Mouse (Mus musculus) ovary, adult 18-20 months (tissue): ENCODE data around the gene Aqp6.

Experiments used
- DNase-seq: peaks from one replicate; pipeline ENCODE4 v3.0.0; 2022; ENCODE audit warnings: low spot score, mixed read lengths

Gene Aqp6

DNA sequence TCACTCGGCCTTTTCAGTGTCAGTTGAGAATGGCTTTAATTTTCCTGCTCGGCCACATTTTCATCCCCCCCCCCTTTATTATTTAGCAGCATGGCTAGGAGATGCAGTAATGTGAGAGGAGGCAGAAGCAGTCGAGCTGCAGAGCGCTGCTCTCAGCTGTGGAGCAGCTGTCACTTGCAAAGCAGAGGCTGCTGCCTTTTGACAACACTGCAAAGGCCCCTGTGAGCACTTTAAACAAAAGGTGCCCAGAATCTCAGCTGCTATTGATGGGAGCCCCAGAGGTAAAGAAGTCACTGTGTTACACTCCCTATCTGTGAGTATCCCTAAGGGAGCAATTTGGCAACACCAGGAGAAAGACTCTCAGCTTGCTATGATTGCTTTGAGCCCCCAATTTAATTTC is 47.1 kb downstream of the Aqp6 start:
- DNase-seq, result no peak

DNA sequence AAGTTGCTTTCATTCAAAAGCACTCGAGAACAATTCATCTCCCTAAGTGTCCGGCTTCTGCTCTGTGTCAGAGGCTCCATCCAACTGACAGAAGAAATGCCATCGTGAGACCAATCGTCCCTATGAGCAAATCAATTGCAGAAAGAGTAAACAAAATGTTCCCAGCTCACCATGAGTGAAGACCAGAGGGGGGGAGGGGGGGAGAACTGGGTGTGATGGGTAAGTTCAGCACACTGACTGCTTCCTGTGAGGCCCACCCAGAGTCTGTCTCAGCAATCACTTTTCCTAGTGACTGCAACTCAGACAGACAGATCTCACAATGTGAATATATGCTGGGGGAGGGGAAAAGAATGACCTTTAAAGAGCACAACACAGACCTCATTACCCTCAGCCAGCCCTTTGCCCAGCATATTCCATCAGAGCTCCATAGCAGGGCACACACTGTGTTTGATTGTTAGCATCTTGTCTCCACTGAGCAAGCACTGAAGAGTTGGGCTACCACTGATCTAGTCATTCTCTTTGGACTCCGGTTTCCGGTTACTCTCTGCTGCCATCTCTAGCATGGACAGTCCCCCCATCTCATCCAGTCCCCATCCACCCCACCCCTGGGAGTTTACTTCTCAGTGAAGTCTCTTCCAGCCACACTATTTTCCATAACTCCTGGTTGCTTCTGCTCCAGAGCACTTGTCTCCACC is 48.0 kb downstream of the Aqp6 start:
- no peak for DNase-seq

DNA sequence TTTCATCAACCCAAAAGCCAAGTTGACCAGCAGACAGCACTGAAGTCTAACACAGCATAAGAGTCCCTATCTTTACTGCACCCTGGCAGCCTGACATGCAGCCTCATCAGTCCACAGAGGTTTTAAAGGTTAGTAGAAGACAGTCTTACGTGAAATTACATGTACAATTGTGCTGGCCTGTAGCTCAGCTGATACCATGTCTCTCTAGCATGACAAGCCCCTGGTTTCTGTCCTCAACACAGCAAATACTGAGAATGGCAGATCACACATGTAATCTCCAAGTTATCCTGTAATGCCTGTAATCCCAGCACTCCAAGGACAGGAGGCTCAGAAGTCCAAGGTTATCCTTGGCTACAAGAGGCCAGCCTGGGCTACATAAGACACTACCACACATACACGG is 49.1 kb downstream of the Aqp6 start:
- DNase-seq, result no peak

DNA sequence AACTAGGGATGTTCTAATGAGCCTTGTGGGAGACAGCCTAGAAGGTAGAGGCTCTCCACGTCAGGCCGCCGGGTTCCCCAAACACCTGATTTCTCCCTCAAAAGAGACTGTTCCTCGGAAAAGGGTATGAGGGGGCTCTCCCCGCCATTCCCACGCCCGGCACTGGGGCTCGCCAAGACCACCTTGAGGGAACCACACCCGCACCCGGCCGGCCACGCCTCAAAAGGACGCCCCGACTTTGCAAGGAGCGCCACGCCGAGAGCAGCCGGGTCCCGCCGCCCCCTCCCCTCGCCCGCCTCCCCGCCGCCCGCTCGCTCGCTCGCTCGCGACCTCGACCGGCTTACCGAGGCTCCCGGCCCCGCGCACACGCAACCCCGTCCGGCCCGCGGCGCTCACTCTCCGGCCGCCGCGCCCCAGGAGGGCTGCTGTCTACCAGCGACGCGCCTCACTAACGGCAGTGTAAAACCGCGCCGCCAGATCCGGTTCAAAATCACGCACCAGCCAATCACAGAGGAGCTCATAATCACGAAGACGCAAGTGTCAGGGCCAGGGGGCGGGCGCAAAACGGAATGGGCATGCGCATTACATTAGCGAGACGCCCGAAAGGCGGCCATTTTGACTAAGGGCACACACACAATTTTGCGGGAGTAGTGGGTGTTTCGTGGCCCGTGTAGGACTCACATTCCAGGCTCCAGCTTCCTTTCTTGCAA is 50.1 kb downstream of the Aqp6 start, which contains the start of gene Racgap1:
TSS of gene Racgap1 (minus strand) at position 494 of the 710 bp plus-strand sequence.
- DNase-seq, result peak; percentile 92

DNA sequence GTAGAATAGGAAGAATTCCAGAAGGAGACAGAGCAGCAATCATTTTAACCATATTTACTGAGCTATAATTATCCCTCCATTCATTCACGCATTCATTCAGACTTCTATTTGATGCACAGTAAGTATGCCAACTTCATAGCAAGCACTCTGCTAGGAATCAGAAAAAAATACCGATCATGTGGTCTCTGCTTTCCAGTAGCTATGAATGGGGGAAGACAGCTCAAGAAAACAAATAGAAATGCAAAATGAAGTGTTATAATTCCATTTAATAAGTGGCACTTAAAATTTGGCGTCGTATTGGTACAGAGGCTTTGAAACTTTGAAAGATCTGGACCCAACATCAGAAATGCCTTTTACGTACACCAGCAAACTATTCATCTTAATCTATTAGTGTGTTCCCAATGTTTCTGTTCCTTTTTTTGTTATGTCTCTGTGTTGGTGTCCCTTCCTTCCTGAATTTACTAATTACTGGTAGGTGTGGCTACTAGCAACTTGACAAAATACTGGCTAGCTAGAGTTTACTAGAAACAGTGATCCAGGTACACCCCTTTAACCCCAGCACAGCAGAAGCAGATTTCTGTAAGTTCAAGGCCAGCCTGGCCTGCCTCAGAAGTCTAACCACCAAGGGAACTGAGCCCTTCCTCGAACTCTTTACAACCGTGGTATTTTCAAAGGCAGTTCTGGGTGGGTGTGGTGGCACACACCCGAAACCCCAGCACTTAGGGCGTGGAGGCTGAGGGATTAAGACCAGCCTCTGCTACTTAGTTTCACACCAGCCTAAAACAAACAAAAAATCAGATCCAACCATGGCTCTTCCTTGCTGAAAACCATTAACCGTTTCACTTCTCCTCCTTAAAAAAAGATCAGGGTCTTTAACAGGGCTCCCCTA is 51.0 kb downstream of the Aqp6 start:
- no peak for DNase-seq

DNA sequence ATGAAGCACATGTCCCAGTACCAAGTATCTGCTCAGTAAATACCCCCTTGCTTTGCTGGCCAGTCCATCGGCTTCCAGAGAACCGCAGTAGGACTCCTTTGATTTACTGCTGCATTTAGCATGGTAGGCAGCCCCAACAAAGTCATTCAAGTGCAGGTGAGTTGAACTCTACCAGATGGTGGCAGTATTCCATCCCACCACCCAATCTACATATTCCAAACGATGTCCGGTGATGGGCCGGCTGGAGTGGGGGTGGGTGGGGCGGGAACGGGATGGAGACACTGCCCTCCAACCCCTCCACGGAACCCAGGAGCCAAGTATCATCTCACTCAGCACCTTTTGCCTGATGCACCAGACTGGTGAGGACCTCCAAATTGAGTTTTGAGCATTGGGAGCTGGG is 52.1 kb downstream of the Aqp6 start:
- DNase-seq, result no peak

DNA sequence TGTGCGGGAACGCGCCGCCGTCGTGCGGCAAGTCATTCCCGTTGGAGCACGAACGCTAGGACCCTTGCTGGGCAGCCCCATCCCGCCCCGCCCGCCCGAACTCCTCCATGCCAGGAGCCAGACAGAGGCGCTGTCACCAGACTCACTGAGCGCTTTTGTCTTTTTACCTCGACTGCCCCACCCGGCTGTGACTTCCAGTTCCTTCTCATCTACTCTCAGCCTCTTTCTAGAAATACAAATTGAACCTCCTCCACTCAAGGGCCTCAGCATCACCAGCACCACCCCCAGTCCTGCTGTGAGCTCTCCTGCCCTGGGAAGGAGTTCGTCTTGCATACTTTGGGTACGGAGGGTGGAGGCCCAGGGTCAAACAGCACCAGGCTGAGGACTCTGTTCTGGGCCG is 52.7 kb downstream of the Aqp6 start:
- no peak for DNase-seq
